Mouse (Mus musculus) MEL (cell line): ENCODE results near the gene Tyk2. TPM values are rescaled to one million over a fixed set of nuclear protein-coding genes. Genes with fewer than 3 reads are reported as not detected.

Source experiments
- DNase-seq: peaks from one replicate; pipeline ENCODE4 v3.0.0; 2011; ENCODE audit warnings: low read depth, low spot score
- H3K27ac ChIP-seq: 2 replicates; pipeline ENCODE4 v1.5.1; 2012; ENCODE audit warnings: low read depth, mild to moderate bottlenecking, control low read depth, low read length, moderate library complexity; ENCODE audit not compliant: control insufficient read depth
- H3K27me3 ChIP-seq, 2 experiments: fragments of 150-350 bp in 1 of 2; sonication (generic) in 1 of 2; 2 replicates each; pipeline ENCODE4 v1.6.1; 2012; ENCODE audit warnings: low read length in 2 of 2, mild to moderate bottlenecking in 2 of 2, improper control_type of control experiment in 1 of 2, moderate library complexity in 1 of 2; ENCODE audit not compliant: insufficient read depth in 2 of 2, control insufficient read depth in 1 of 2
- H3K36me3 ChIP-seq, 2 experiments: 2 replicates each; pipeline ENCODE4 v1.6.1; 2012 to 2014; ENCODE audit warnings: low read length in 2 of 2, improper control_type of control experiment in 1 of 2, inconsistent platforms in 1 of 2, mild to moderate bottlenecking in 1 of 2; ENCODE audit not compliant: insufficient read depth in 2 of 2, control insufficient read depth in 1 of 2
- H3K4me1 ChIP-seq, 2 experiments: fragments of 150-350 bp in 1 of 2; sonication (generic) in 1 of 2; 2 replicates each; pipeline ENCODE4 v1.6.1; 2012; ENCODE audit warnings: low read length in 2 of 2, improper control_type of control experiment in 1 of 2, mild to moderate bottlenecking in 1 of 2; ENCODE audit not compliant: insufficient read depth in 2 of 2, control insufficient read depth in 1 of 2
- H3K4me3 ChIP-seq, 2 experiments: fragments of 150-350 bp in 1 of 2; sonication (generic) in 1 of 2; 2 replicates each; pipeline ENCODE4 v1.5.1; 2012; ENCODE audit warnings: low read depth in 2 of 2, low read length in 2 of 2, mild to moderate bottlenecking in 2 of 2, moderate library complexity in 2 of 2, control low read depth in 1 of 2, improper control_type of control experiment in 1 of 2; ENCODE audit not compliant: control insufficient read depth in 1 of 2, insufficient read depth in 1 of 2
- H3K79me2 ChIP-seq: 2 replicates; pipeline ENCODE4 v1.6.1; 2012; ENCODE audit warnings: mild to moderate bottlenecking, low read length, moderate library complexity; ENCODE audit not compliant: control insufficient read depth, poor library complexity, insufficient read depth
- H3K9ac ChIP-seq: 2 replicates; pipeline ENCODE4 v1.6.1; 2012; ENCODE audit warnings: low read depth, mild to moderate bottlenecking, control low read depth, low read length, moderate library complexity; ENCODE audit not compliant: control insufficient read depth, poor library complexity, severe bottlenecking
- H3K9me3 ChIP-seq: fragments of 150-350 bp; sonication (generic); replicated peaks from 2 replicates; pipeline ENCODE4 v1.6.1; 2012; ENCODE audit warnings: mild to moderate bottlenecking, low read length, improper control_type of control experiment, moderate library complexity; ENCODE audit not compliant: insufficient read depth
- CTCF ChIP-seq, 3 experiments: IDR thresholded peaks in 2 of 3; conservative IDR thresholded peaks in 1 of 3; 2 replicates each; pipeline ENCODE4 v1.5.1; 2011 to 2012; ENCODE audit warnings: low read length in 3 of 3, low read depth in 2 of 3, mild to moderate bottlenecking in 2 of 3, improper control_type of control experiment in 1 of 3, inconsistent platforms in 1 of 3, mixed read lengths in 1 of 3, moderate library complexity in 1 of 3; ENCODE audit not compliant: control insufficient read depth in 1 of 3, insufficient read depth in 1 of 3, poor library complexity in 1 of 3, severe bottlenecking in 1 of 3
- ETS1 ChIP-seq: IDR thresholded peaks from 2 replicates; pipeline ENCODE4 v1.6.1; 2012; ENCODE audit warnings: low read depth, mild to moderate bottlenecking, inconsistent platforms, low read length, improper control_type of control experiment, moderate library complexity
- JUND ChIP-seq: IDR thresholded peaks from 2 replicates; pipeline ENCODE4 v1.6.1; 2011; ENCODE audit warnings: low read depth, mild to moderate bottlenecking, improper control_type of control experiment, low read length
- MXI1 ChIP-seq: IDR thresholded peaks from 2 replicates; pipeline ENCODE4 v1.6.1; 2011; ENCODE audit warnings: mild to moderate bottlenecking, low read depth, low read length, improper control_type of control experiment
- TAL1 ChIP-seq: IDR thresholded peaks from 2 replicates; pipeline ENCODE4 v1.6.1; 2012; ENCODE audit warnings: mild to moderate bottlenecking, inconsistent platforms, low read length, moderate library complexity, mixed read lengths
- TBP ChIP-seq: IDR thresholded peaks from 2 replicates; pipeline ENCODE4 v1.8.0; 2011; ENCODE audit warnings: low read depth, low read length, improper control_type of control experiment
- polyA plus RNA-seq, 2 experiments: library from polyadenylated mRNA; stranded (reverse) in 1 of 2; unstranded in 1 of 2; fragments of >175 nt in 1 of 2; fragments of >200 nt in 1 of 2; gene quantifications; 2 replicates each; pipeline versions ENCODE4 v1.2.1 to v1.2.4; 2012; ENCODE audit warnings: low replicate concordance in 2 of 2, low read depth in 1 of 2; ENCODE audit not compliant: insufficient read length in 2 of 2, insufficient read depth in 1 of 2, missing spikeins in 1 of 2
- total RNA-seq: library from RNA; depleted of rRNA; stranded (reverse); fragments of 300-350 nt; gene quantifications from 2 replicates; pipeline ENCODE4 v1.2.3, GENCODE M21; 2012

Tyk2 gene
- total and polyA plus RNA-seq, 3 experiments, result 43.8 to 63.3 TPM; not detected in 1

- DNase-seq, result peak; percentile 92
- H3K9me3 ChIP-seq, result no peaks in the 10 kb centered on the region
- H3K79me2 ChIP-seq, result peaks cover 8% of the 10 kb centered on the region
- peak overlapping the region; percentile 10; the same call in 1 of the 2 replicates for H3K9ac ChIP-seq
- peaks cover 4 to 32% of the 10 kb centered on the region in 2 experiments for H3K4me1 ChIP-seq
- H3K36me3 ChIP-seq, result peaks cover 3 to 27% of the 10 kb centered on the region in 2 experiments; a peak in 3 of 4 replicates
- H3K27ac ChIP-seq, result no peak overlapping the region
- TF ChIP-seq MXI1 (no peak), CTCF (IDR thresholded peaks at IDR 0.05 in 2 of 3, conservative IDR thresholded peaks at IDR 0.05 in 1 of 3; ENCODE audit: control insufficient read depth in 1 of 3, insufficient read depth in 1 of 3, low read depth in 2 of 3, low read length in 3 of 3, poor library complexity in 1 of 3, severe bottlenecking in 1 of 3) (peak in 1 of 3 experiments; percentile 57; a peak in 2 of 6 replicates), TBP (no peak), JUND (no peak)
- no peaks in the 10 kb centered on the region for H3K27me3 ChIP-seq
- 0 out of 4 replicates have a peak overlapping the region, but pooled peaks have one; percentile 0 to 1 for H3K4me3 ChIP-seq
Observed at GRCm38 (mm10) chr9:21132102-21132775, 1.2 kb upstream of the Tyk2 start.

- Histone ChIP-seq H3K9me3 (no peaks in the 10 kb centered on the region), H3K36me3 (peaks cover 2 to 28% of the 10 kb centered on the region in 2 experiments; a peak in 3 of 4 replicates), H3K27me3 (no peaks in the 10 kb centered on the region), H3K4me3 (no peak overlapping the region), H3K27ac (peak overlapping the region; percentile 78), H3K4me1 (peaks cover 12 to 33% of the 10 kb centered on the region in 2 experiments), H3K79me2 (peaks cover 8% of the 10 kb centered on the region), H3K9ac (peak overlapping the region; percentile 41)
- peak; percentile 100 for DNase-seq
- TF ChIP-seq TAL1, result peak; percentile 85
- no peak for TF ChIP-seq ETS1
Observed at GRCm38 (mm10) chr9:21126259-21126627, 4.8 kb downstream of the Tyk2 start.

GRCm38 (mm10) chr9:21125502-21126258, 5.4 kb downstream of the Tyk2 start:
- H3K9ac ChIP-seq, result peak overlapping the region; percentile 41
- DNase-seq, result peak; percentile 92
- peaks cover 12 to 33% of the 10 kb centered on the region in 2 experiments for H3K4me1 ChIP-seq
- no peaks in the 10 kb centered on the region for H3K27me3 ChIP-seq
- no peak overlapping the region for H3K4me3 ChIP-seq
- H3K79me2 ChIP-seq, result peaks cover 5% of the 10 kb centered on the region
- H3K9me3 ChIP-seq, result no peaks in the 10 kb centered on the region
- TF ChIP-seq TAL1, result no peak; the same call in 1 of the 2 replicates
- H3K27ac ChIP-seq, result peak overlapping the region; percentile 78
- H3K36me3 ChIP-seq, result peaks cover 2 to 28% of the 10 kb centered on the region in 2 experiments; a peak in 3 of 4 replicates
